Mouse (Mus musculus) lung, postnatal 0 days (tissue): ENCODE data around the gene Trit1.

ENCODE experiments used
- CTCF ChIP-seq: IDR thresholded peaks from 2 replicates; pipeline ENCODE4 v1.5.1; 2016; ENCODE audit warnings: antibody characterized with exemption, mild to moderate bottlenecking
- EP300 ChIP-seq: IDR thresholded peaks from 2 replicates; pipeline ENCODE4 v1.6.1; 2016; ENCODE audit warnings: antibody characterized with exemption, mild to moderate bottlenecking, control low read depth

- no peak for TF ChIP-seq CTCF
- peak; percentile 87 for TF ChIP-seq EP300
Measured at GRCm38 (mm10) chr4:123050681-123051211, 34.3 kb downstream of the Trit1 start.
